Mouse (Mus musculus): ENCODE measurements around the gene Twist2.

DNA sequence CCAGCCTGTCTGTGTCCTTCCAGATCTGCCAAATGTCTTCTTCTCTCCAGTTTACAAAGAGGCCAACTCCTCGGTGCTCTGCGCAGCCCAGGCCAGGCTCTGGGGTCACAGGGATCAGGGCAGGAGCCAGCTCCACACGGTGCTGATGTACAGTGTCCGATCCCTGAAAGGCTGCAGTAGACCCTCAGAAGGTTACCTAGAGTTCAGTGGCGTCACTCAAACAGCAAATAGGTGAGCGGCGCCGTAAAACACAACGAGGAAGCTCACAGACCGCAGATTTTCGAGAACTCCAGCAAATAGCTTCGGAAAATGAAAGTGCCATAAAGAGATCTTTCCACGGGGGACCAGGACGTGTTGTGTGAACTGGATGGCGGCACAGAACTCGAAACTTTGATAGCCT lies 44.0 kb upstream of the Twist2 start:
- no peak for TF ChIP-seq CTCF (IDR thresholded peaks at IDR 0.05)
- TF ChIP-seq EP300 (IDR thresholded peaks at IDR 0.05): no peak
